Mouse (Mus musculus): Measurements from ENCODE around the gene Uso1. TPM values are rescaled to one million over a fixed set of nuclear protein-coding genes. Genes with fewer than 3 reads are reported as not detected.

The Uso1 gene
- total and polyA plus RNA-seq, 2 experiments from 2014 or later: 10.8 to 24.9 TPM

DNA sequence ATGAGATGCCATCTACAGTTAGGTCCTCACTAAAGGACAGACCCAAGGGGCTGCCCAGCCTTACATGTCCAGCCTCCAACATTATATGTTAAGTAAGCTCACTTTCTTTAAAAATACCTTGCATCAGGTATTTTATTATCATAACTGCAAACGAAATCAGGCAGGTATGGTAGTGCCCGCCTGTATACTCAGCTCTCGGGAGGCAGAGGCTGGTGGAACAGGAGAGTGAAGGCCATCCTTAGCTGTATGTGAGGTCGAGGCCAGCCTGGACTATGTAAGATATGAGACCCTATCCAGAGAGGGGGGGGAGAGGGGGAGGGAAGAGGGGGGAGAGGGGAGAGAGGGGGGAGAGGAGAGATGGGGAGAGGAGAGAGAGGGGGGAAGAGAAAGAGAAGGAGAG, 95.6 kb downstream of the Uso1 start:
- no peak for TF ChIP-seq EP300 (IDR thresholded peaks at IDR 0.05; ENCODE audit: low read depth)
- TF ChIP-seq CTCF (IDR thresholded peaks at IDR 0.05; ENCODE audit: low read depth): no peak
- WGBS: 59% methylated on average over 4 of the region's 4 CpGs
- Histone ChIP-seq H3K36me3 (replicated peaks; ENCODE audit: control insufficient read depth, insufficient read depth, low read length) (no peaks in the 10 kb centered on the region), H3K9me3 (replicated peaks; ENCODE audit: control insufficient read depth, low read length) (no peaks in the 10 kb centered on the region), H3K4me3 (ENCODE audit: low read depth, low read length) (no peak overlapping the region), H3K27me3 (ENCODE audit: control insufficient read depth, insufficient read depth, low read length) (no peaks in the 10 kb centered on the region), H3K4me1 (ENCODE audit: control insufficient read depth, insufficient read depth) (no peaks in the 10 kb centered on the region), H3K9ac (replicated peaks; ENCODE audit: low read depth, low read length) (no peak overlapping the region), H3K27ac (ENCODE audit: low read depth) (no peak overlapping the region), H3K4me2 (ENCODE audit: low read depth, low read length) (no peak overlapping the region)
- ATAC-seq (ENCODE audit: insufficient read depth, low read depth) (no peak), DNase-seq (ENCODE audit: low spot score) (no peak)

DNA sequence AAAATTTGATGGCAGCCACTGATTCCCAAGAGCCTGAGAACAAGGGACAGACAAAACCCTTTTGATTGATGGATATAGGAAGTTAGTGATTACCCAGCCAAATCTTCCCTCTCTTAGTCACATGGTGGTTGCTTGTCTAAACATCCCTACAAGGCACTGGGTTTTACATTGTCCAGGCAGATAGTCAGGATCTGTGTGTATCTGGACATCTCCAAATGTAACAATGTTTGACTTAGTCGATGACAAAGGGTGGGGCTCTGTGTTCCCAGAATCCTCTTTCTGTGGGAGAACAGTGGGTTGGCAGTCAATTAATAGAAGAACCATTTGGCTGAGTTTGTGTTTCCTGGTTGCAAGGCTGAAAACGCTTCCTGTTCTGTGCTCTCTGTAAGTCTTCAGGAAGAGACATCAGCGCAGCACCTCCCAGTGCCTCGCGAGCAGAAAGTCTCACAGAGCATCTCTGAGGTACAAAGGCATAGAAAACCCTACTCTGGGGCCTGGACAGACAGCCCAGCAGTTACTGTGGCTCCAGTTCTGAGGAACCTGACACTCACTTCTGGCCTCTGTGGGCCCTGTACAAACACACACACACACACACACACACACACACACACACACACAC, 97.3 kb downstream of the Uso1 start:
- no peak overlapping the region for H3K4me2 ChIP-seq (ENCODE audit: low read depth, low read length)
- DNase-seq (ENCODE audit: low spot score): peak; percentile 20
- H3K27me3 ChIP-seq (ENCODE audit: control insufficient read depth, insufficient read depth, low read length): no peaks in the 10 kb centered on the region
- 54% methylated on average over 5 of the region's 5 CpGs for WGBS
- H3K9me3 ChIP-seq (replicated peaks; ENCODE audit: control insufficient read depth, low read length): no peaks in the 10 kb centered on the region
- no peaks in the 10 kb centered on the region for H3K36me3 ChIP-seq (replicated peaks; ENCODE audit: control insufficient read depth, insufficient read depth, low read length)
- H3K4me1 ChIP-seq (ENCODE audit: control insufficient read depth, insufficient read depth): no peaks in the 10 kb centered on the region
- ATAC-seq (ENCODE audit: insufficient read depth, low read depth): no peak
- H3K27ac ChIP-seq (ENCODE audit: low read depth): no peak overlapping the region
- TF ChIP-seq EP300 (IDR thresholded peaks at IDR 0.05; ENCODE audit: low read depth) (no peak), CTCF (IDR thresholded peaks at IDR 0.05; ENCODE audit: low read depth) (no peak)
- H3K4me3 ChIP-seq (ENCODE audit: low read depth, low read length): no peak overlapping the region
- H3K9ac ChIP-seq (replicated peaks; ENCODE audit: low read depth, low read length): no peak overlapping the region

GRCm38 (mm10) chr5:92239333-92240232, 101.8 kb downstream of the Uso1 start:
- Histone ChIP-seq H3K36me3 (replicated peaks; ENCODE audit: control insufficient read depth, insufficient read depth, low read length) (no peaks in the 10 kb centered on the region), H3K9me3 (replicated peaks; ENCODE audit: control insufficient read depth, low read length) (no peaks in the 10 kb centered on the region), H3K9ac (replicated peaks; ENCODE audit: low read depth, low read length) (no peak overlapping the region; the same call in 1 of the 2 replicates), H3K4me1 (ENCODE audit: control insufficient read depth, insufficient read depth) (no peaks in the 10 kb centered on the region), H3K4me2 (ENCODE audit: low read depth, low read length) (peak overlapping the region; percentile 39; the same call in 1 of the 2 replicates), H3K27ac (ENCODE audit: low read depth) (no peak overlapping the region), H3K27me3 (ENCODE audit: control insufficient read depth, insufficient read depth, low read length) (no peaks in the 10 kb centered on the region), H3K4me3 (ENCODE audit: low read depth, low read length) (no peak overlapping the region)
- peak; percentile 81 for TF ChIP-seq CTCF (IDR thresholded peaks at IDR 0.05; ENCODE audit: low read depth)
- no peak for TF ChIP-seq EP300 (IDR thresholded peaks at IDR 0.05; ENCODE audit: low read depth)
- WGBS: 40% methylated on average over 29 of the region's 29 CpGs
- DNase-seq (ENCODE audit: low spot score) (peak; percentile 35), ATAC-seq (ENCODE audit: insufficient read depth, low read depth) (no peak)

- 86% methylated on average over 12 of the region's 12 CpGs for WGBS
- no peaks in the 10 kb centered on the region for H3K36me3 ChIP-seq (replicated peaks; ENCODE audit: control insufficient read depth, insufficient read depth, low read length)
- TF ChIP-seq CTCF (IDR thresholded peaks at IDR 0.05; ENCODE audit: low read depth) (no peak), EP300 (IDR thresholded peaks at IDR 0.05; ENCODE audit: low read depth) (no peak)
- no peak overlapping the region for H3K9ac ChIP-seq (replicated peaks; ENCODE audit: low read depth, low read length)
- no peaks in the 10 kb centered on the region for H3K4me1 ChIP-seq (ENCODE audit: control insufficient read depth, insufficient read depth)
- ATAC-seq (ENCODE audit: insufficient read depth, low read depth) (no peak), DNase-seq (ENCODE audit: low spot score) (no peak)
- no peaks in the 10 kb centered on the region for H3K27me3 ChIP-seq (ENCODE audit: control insufficient read depth, insufficient read depth, low read length)
- no peaks in the 10 kb centered on the region for H3K9me3 ChIP-seq (replicated peaks; ENCODE audit: control insufficient read depth, low read length)
- no peak overlapping the region for H3K27ac ChIP-seq (ENCODE audit: low read depth)
- H3K4me3 ChIP-seq (ENCODE audit: low read depth, low read length): no peak overlapping the region
- no peak overlapping the region for H3K4me2 ChIP-seq (ENCODE audit: low read depth, low read length)
Observed at GRCm38 (mm10) chr5:92240769-92241168, 103.0 kb downstream of the Uso1 start.

GRCm38 (mm10) chr5:92244900-92245299, 107.2 kb downstream of the Uso1 start:
- 90% methylated on average over 2 of the region's 2 CpGs for WGBS
- H3K27me3 ChIP-seq (ENCODE audit: control insufficient read depth, insufficient read depth, low read length): no peaks in the 10 kb centered on the region
- no peaks in the 10 kb centered on the region for H3K4me1 ChIP-seq (ENCODE audit: control insufficient read depth, insufficient read depth)
- H3K36me3 ChIP-seq (replicated peaks; ENCODE audit: control insufficient read depth, insufficient read depth, low read length): no peaks in the 10 kb centered on the region
- no peak overlapping the region for H3K27ac ChIP-seq (ENCODE audit: low read depth)
- no peak overlapping the region for H3K4me2 ChIP-seq (ENCODE audit: low read depth, low read length)
- H3K4me3 ChIP-seq (ENCODE audit: low read depth, low read length): no peak overlapping the region
- no peak for DNase-seq (ENCODE audit: low spot score)
- TF ChIP-seq CTCF (IDR thresholded peaks at IDR 0.05; ENCODE audit: low read depth): no peak
- TF ChIP-seq EP300 (IDR thresholded peaks at IDR 0.05; ENCODE audit: low read depth): no peak
- H3K9me3 ChIP-seq (replicated peaks; ENCODE audit: control insufficient read depth, low read length): 0 out of 2 replicates have a peak, but pooled peaks cover 5% of the 10 kb centered on the region
- H3K9ac ChIP-seq (replicated peaks; ENCODE audit: low read depth, low read length): no peak overlapping the region
- ATAC-seq (ENCODE audit: insufficient read depth, low read depth): no peak
